Mouse (Mus musculus): Measurements from ENCODE around the gene Pgm1. TPM values are rescaled to one million over a fixed set of nuclear protein-coding genes. Genes with fewer than 3 reads are reported as not detected.

The Pgm1 gene
- total RNA-seq, 2 experiments from 2014 or later: 889 to 917 TPM

- intact Hi-C loops (cut with DNase I; ENCODE audit: low total_unique reads): loop anchor here (10.0 kb wide), 1 partner anchor 587 kb away; no protein-coding TSS in a partner anchor
- no peak for DNase-seq
Measured at GRCm38 (mm10) chr4:99947896-99948295, 18.7 kb downstream of the Pgm1 start.

GRCm38 (mm10) chr4:99953904-99954303 lies 24.7 kb downstream of the Pgm1 start:
- intact Hi-C loops (cut with DNase I; ENCODE audit: low total_unique reads): no loop called here
- DNase-seq: no peak

GRCm38 (mm10) chr4:99955396-99955795 lies 26.2 kb downstream of the Pgm1 start:
- intact Hi-C loops (cut with DNase I; ENCODE audit: low total_unique reads): no loop called here

GRCm38 (mm10) chr4:99957186-99957585 lies 28.0 kb downstream of the Pgm1 start:
- intact Hi-C loops (cut with DNase I; ENCODE audit: low total_unique reads): no loop called here
- DNase-seq: no peak

More at GRCm38 (mm10) chr4:99955396-99955795, 26.2 kb downstream of the Pgm1 start:
- peak; percentile 64 for DNase-seq

GRCm38 (mm10) chr4:99958084-99958815 lies 29.0 kb downstream of the Pgm1 start:
- DNase-seq: no peak
- intact Hi-C loops (cut with DNase I; ENCODE audit: low total_unique reads): no loop called here

- intact Hi-C loops (cut with DNase I; ENCODE audit: low total_unique reads): no loop called here
- no peak for DNase-seq
Measured at GRCm38 (mm10) chr4:99959308-99959707, 30.1 kb downstream of the Pgm1 start.

- DNase-seq: no peak
- intact Hi-C loops (cut with DNase I; ENCODE audit: low total_unique reads): no loop called here
Measured at GRCm38 (mm10) chr4:99966555-99966954, 37.3 kb downstream of the Pgm1 start.

- intact Hi-C loops (cut with DNase I; ENCODE audit: low total_unique reads): no loop called here
- DNase-seq: peak; percentile 66
Measured at GRCm38 (mm10) chr4:99969328-99969727, 40.1 kb downstream of the Pgm1 start.

- DNase-seq: no peak
- intact Hi-C loops (cut with DNase I; ENCODE audit: low total_unique reads): no loop called here
Measured at GRCm38 (mm10) chr4:99970097-99970496, 40.9 kb downstream of the Pgm1 start.

- DNase-seq: no peak
- intact Hi-C loops (cut with DNase I; ENCODE audit: low total_unique reads): no loop called here
Measured at GRCm38 (mm10) chr4:99972886-99973285, 43.7 kb downstream of the Pgm1 start.

GRCm38 (mm10) chr4:99973931-99974330 lies 44.7 kb downstream of the Pgm1 start:
- peak; percentile 43 for DNase-seq
- intact Hi-C loops (cut with DNase I; ENCODE audit: low total_unique reads): no loop called here

GRCm38 (mm10) chr4:99974375-99974774 lies 45.2 kb downstream of the Pgm1 start:
- intact Hi-C loops (cut with DNase I; ENCODE audit: low total_unique reads): no loop called here
- peak; percentile 70 for DNase-seq

- peak; percentile 55 for DNase-seq
- intact Hi-C loops (cut with DNase I; ENCODE audit: low total_unique reads): no loop called here
Measured at GRCm38 (mm10) chr4:99979326-99979725, 50.1 kb downstream of the Pgm1 start.

GRCm38 (mm10) chr4:99981216-99981615 lies 52.0 kb downstream of the Pgm1 start:
- DNase-seq: no peak
- intact Hi-C loops (cut with DNase I; ENCODE audit: low total_unique reads): no loop called here

GRCm38 (mm10) chr4:99983652-99984368 lies 54.6 kb downstream of the Pgm1 start:
- intact Hi-C loops (cut with DNase I; ENCODE audit: low total_unique reads): no loop called here
- DNase-seq: no peak

- intact Hi-C loops (cut with DNase I; ENCODE audit: low total_unique reads): no loop called here
- DNase-seq: no peak
Measured at GRCm38 (mm10) chr4:99984369-99984752, 55.1 kb downstream of the Pgm1 start.

GRCm38 (mm10) chr4:99985086-99985485 lies 55.9 kb downstream of the Pgm1 start:
- DNase-seq: no peak
- intact Hi-C loops (cut with DNase I; ENCODE audit: low total_unique reads): no loop called here

GRCm38 (mm10) chr4:99985631-99986030 lies 56.4 kb downstream of the Pgm1 start:
- no peak for DNase-seq
- intact Hi-C loops (cut with DNase I; ENCODE audit: low total_unique reads): no loop called here

GRCm38 (mm10) chr4:99986609-99987008 lies 57.4 kb downstream of the Pgm1 start:
- intact Hi-C loops (cut with DNase I; ENCODE audit: low total_unique reads): no loop called here
- no peak for DNase-seq

- intact Hi-C loops (cut with DNase I; ENCODE audit: low total_unique reads): no loop called here
- DNase-seq: peak; percentile 54
Measured at GRCm38 (mm10) chr4:99988771-99989170, 59.6 kb downstream of the Pgm1 start.

GRCm38 (mm10) chr4:100000971-100001370 lies 71.8 kb downstream of the Pgm1 start:
- intact Hi-C loops (cut with DNase I; ENCODE audit: low total_unique reads): no loop called here
- peak; percentile 18 for DNase-seq

Measured in gastrocnemius, postnatal 14 days (tissue).